In the genomic region with DNA sequence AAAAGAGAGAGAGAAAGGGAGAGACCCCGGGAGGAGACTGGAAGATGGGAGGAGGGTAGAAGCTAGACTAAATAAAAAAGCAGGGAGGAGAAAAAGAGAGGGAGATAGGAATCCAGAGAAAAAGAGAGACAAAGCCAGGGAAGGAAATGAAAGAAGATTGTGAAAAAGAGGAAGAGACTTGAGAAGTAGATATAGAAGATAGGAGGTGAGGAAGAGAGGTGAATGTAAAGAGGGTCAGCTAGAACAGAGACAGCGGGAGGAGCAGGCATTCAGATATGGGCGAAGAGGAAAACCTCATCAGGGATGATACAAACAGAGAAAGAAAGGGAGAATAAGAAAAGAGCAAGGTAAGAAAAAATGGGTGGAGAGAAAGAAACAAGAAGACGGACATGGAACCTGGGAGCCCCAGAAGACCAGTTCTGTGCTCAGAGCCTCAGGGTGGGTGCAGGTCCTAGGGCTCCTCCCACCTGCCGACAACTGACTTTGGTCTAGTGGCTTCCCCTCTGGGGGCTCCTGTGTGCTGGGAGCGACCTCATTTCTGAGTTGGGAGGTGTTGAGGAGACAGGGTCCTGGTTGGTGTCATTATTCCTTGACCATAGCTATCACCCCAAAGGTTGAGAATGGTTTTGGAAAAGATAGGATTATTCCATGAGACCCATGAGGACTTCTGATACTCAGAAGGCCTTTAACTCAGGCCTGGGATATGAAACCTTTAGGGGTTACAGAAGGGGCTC, we compare ENCODE assay signal across 8 mouse cellular contexts. TPM values are rescaled to one million over a fixed set of nuclear protein-coding genes. Genes with fewer than 3 reads are reported as not detected.
DNase-seq lines count a peak whose midpoint lies in the region; ATAC-seq and TF ChIP-seq lines count a peak whose summit lies in the region.

No protein-coding gene starts in this region.

- H3K4me2 ChIP-seq in heart, embryonic 15.5 days: peak overlapping the region; percentile 79
- peak overlapping the region; percentile 51 for H3K4me2 ChIP-seq in liver, embryonic 14.5 days (ENCODE audit: low read depth)

- H3K27ac ChIP-seq in layer of hippocampus, adult 2 months: peak overlapping the region; percentile 100
- peak overlapping the region; percentile 100 for H3K27ac ChIP-seq in heart, embryonic 15.5 days
- H3K27ac ChIP-seq in liver, embryonic 14.5 days: no peak overlapping the region

- ATAC-seq in heart, embryonic 15.5 days (replicated peaks; ENCODE audit: insufficient number of reproducible peaks, insufficient read depth, low FRiP score, low read depth): no peak
- ATAC-seq in liver, embryonic 14.5 days (ENCODE audit: insufficient read depth): no peak

- peaks cover 17% of the 10 kb centered on the region for H3K36me3 ChIP-seq in heart, embryonic 15.5 days
- no peaks in the 10 kb centered on the region for H3K36me3 ChIP-seq in liver, embryonic 14.5 days (replicated peaks; ENCODE audit: control insufficient read depth, insufficient read depth, low read depth)

- TF ChIP-seq EP300 in liver, embryonic 14.5 days (IDR thresholded peaks at IDR 0.05; ENCODE audit: low read depth): no peak

- no peaks in the 10 kb centered on the region for H3K9me3 ChIP-seq in heart, embryonic 15.5 days (replicated peaks)
- H3K9me3 ChIP-seq in liver, embryonic 14.5 days (ENCODE audit: control insufficient read depth, low read length): no peaks in the 10 kb centered on the region

- no peaks in the 10 kb centered on the region for H3K27me3 ChIP-seq in heart, embryonic 15.5 days
- H3K27me3 ChIP-seq in liver, embryonic 14.5 days (ENCODE audit: control insufficient read depth, insufficient read depth, low read length): peaks cover 15% of the 10 kb centered on the region

- TF ChIP-seq CTCF in layer of hippocampus, adult 2 months (conservative IDR thresholded peaks at IDR 0.05): no peak
- no peak for TF ChIP-seq CTCF in liver, embryonic 14.5 days (IDR thresholded peaks at IDR 0.05; ENCODE audit: low read depth)

- 6% methylated on average over 6 of the region's 6 CpGs for WGBS in heart, embryonic 15.5 days
- WGBS in liver, embryonic 14.5 days (ENCODE audit: insufficient replicate concordance): 16% methylated on average over 6 of the region's 6 CpGs

- H3K4me1 ChIP-seq in heart, embryonic 15.5 days (replicated peaks): peaks cover 47% of the 10 kb centered on the region
- peaks cover 0 to 3% of the 10 kb centered on the region in 2 experiments; a peak in 2 of 4 replicates for H3K4me1 ChIP-seq in liver, embryonic 14.5 days (replicated peaks; ENCODE audit: control insufficient read depth in 2 of 2, insufficient read depth in 2 of 2, low read length in 1 of 2)

- DNase-seq in layer of hippocampus, adult 2 months (ENCODE audit: low spot score in 2 of 2): no peak
- no peak for DNase-seq in layer of hippocampus, adult 11-12 months (ENCODE audit: low spot score)
- peak; percentile 37 for DNase-seq in cerebellum, adult 8-10 months
- DNase-seq in liver, embryonic 14.5 days (ENCODE audit: low read depth in 3 of 3, low spot score in 3 of 3): no peak
- DNase-seq in c-Kit-positive CD71-positive TER-119-positive erythroid progenitor cells, embryonic 14.5 days (ENCODE audit: low spot score): no peak
- no peak for DNase-seq in gastrocnemius, postnatal 25 days
- DNase-seq in testis, postnatal 10 days (ENCODE audit: low spot score): no peak

- peak overlapping the region; percentile 86 for H3K4me3 ChIP-seq in layer of hippocampus, adult 2 months
- H3K4me3 ChIP-seq in heart, embryonic 15.5 days: peak overlapping the region; percentile 96
- H3K4me3 ChIP-seq in liver, embryonic 14.5 days (ENCODE audit: insufficient read depth in 1 of 2, low read depth in 2 of 2, low read length in 2 of 2): peak overlapping the region; percentile 35 to 52; a peak in 2 of 4 replicates

- peak overlapping the region; percentile 95 for H3K9ac ChIP-seq in heart, embryonic 15.5 days
- no peak overlapping the region for H3K9ac ChIP-seq in liver, embryonic 14.5 days (replicated peaks)

RNA-seq across cellular contexts. Expression of gene Spaca6, which starts 2.3 kb away (rescaled TPM):
- total RNA-seq in layer of hippocampus, adult 2 months (2021): 100 to 1,000 TPM; 109 to 126 TPM
- 17.2 and 23.1 TPM in 2 replicates for polyA plus RNA-seq in heart, embryonic 15.5 days (2015; fragmentation: Nextera tagmentation; extraction: Ambion mirVana)
- 7.0 and 8.7 TPM in 2 replicates for polyA plus RNA-seq in liver, embryonic 14.5 days (2012; rRNA removed)
- 1.0 and 2.1 TPM in 2 replicates for polyA plus RNA-seq in liver, embryonic 14.5 days (2014; fragmentation: Nextera tagmentation; extraction: Ambion mirVana)
- 10 to 100 TPM in 1 of 2 experiments, 1 to 10 TPM in 1; 7.0 to 15.8 TPM for total RNA-seq in gastrocnemius, postnatal 25 days (2021)

RNA-seq across cellular contexts. Expression of gene Has1, which starts 25.8 kb away (rescaled TPM):
- total RNA-seq in layer of hippocampus, adult 2 months (2021): under 1 TPM; 0.25 to 0.56 TPM
- polyA plus RNA-seq in heart, embryonic 15.5 days (2015; fragmentation: Nextera tagmentation; extraction: Ambion mirVana): 0.66 and 0.79 TPM in 2 replicates
- polyA plus RNA-seq in liver, embryonic 14.5 days (2012; rRNA removed): not detected in 2 replicates
- not detected in 2 replicates for polyA plus RNA-seq in liver, embryonic 14.5 days (2014; fragmentation: Nextera tagmentation; extraction: Ambion mirVana)
- total RNA-seq in gastrocnemius, postnatal 25 days (2021): under 1 TPM; 0.15 to 0.40 TPM

RNA-seq across cellular contexts. Expression of gene Fpr1, which starts 54.5 kb away (rescaled TPM):
- total RNA-seq in layer of hippocampus, adult 2 months (2021): not detected
- polyA plus RNA-seq in heart, embryonic 15.5 days (2015; fragmentation: Nextera tagmentation; extraction: Ambion mirVana): 0.38 and 0.58 TPM in 2 replicates
- 2.1 and 2.3 TPM in 2 replicates for polyA plus RNA-seq in liver, embryonic 14.5 days (2012; rRNA removed)
- 2.7 and 3.2 TPM in 2 replicates for polyA plus RNA-seq in liver, embryonic 14.5 days (2014; fragmentation: Nextera tagmentation; extraction: Ambion mirVana)
- not detected for total RNA-seq in gastrocnemius, postnatal 25 days (2021)

RNA-seq across cellular contexts. Expression of gene Fpr2, which starts 58.4 kb away (rescaled TPM):
- total RNA-seq in layer of hippocampus, adult 2 months (2021): not detected
- polyA plus RNA-seq in heart, embryonic 15.5 days (2015; fragmentation: Nextera tagmentation; extraction: Ambion mirVana): 0.11 and 0.44 TPM in 2 replicates
- polyA plus RNA-seq in liver, embryonic 14.5 days (2012; rRNA removed): 1.3 TPM in 2 replicates
- polyA plus RNA-seq in liver, embryonic 14.5 days (2014; fragmentation: Nextera tagmentation; extraction: Ambion mirVana): 1.3 and 1.8 TPM in 2 replicates
- not detected for total RNA-seq in gastrocnemius, postnatal 25 days (2021)

RNA-seq across cellular contexts. Expression of gene Fpr3, which starts 58.4 kb away (rescaled TPM):
- not detected for total RNA-seq in layer of hippocampus, adult 2 months (2021)
- polyA plus RNA-seq in heart, embryonic 15.5 days (2015; fragmentation: Nextera tagmentation; extraction: Ambion mirVana): not detected in 2 replicates
- not detected in 2 replicates for polyA plus RNA-seq in liver, embryonic 14.5 days (2012; rRNA removed)
- not detected in 2 replicates for polyA plus RNA-seq in liver, embryonic 14.5 days (2014; fragmentation: Nextera tagmentation; extraction: Ambion mirVana)
- total RNA-seq in gastrocnemius, postnatal 25 days (2021): not detected

Comparison
In these comparisons a context has a peak if more than half of its experiments do, and no peak if none do; other contexts are left out.
1. H3K4me3 ChIP-seq: peak in every context shown above with its lines; median percentile 96 in heart, embryonic 15.5 days; 86 in layer of hippocampus, adult 2 months; 44 in liver, embryonic 14.5 days.
2. RNA of gene Spaca6, which starts 2.3 kb away (total RNA-seq): 109 to 126 TPM in layer of hippocampus, adult 2 months; 7.0 to 15.8 TPM in gastrocnemius, postnatal 25 days; every median in the first group is over 4 times any median in the second.